Mouse (Mus musculus) small intestine, adult 2 months (tissue): Measurements from ENCODE around the gene Itga8.

Experiments
- CTCF ChIP-seq: fragments of 200-500 bp; IDR thresholded peaks from 2 replicates; pipeline ENCODE4 v1.5.1; 2012; ENCODE audit warnings: low read depth, mild to moderate bottlenecking, control low read depth, inconsistent platforms, low read length, moderate library complexity, mixed read lengths; ENCODE audit not compliant: insufficient replicate concordance, insufficient read length; ENCODE audit errors: extremely low read depth
- POLR2A ChIP-seq: fragments of 200-500 bp; IDR thresholded peaks from 2 replicates; pipeline ENCODE4 v1.6.1; 2012; ENCODE audit warnings: low read depth, mild to moderate bottlenecking, control low read depth, inconsistent platforms, low read length, moderate library complexity

DNA sequence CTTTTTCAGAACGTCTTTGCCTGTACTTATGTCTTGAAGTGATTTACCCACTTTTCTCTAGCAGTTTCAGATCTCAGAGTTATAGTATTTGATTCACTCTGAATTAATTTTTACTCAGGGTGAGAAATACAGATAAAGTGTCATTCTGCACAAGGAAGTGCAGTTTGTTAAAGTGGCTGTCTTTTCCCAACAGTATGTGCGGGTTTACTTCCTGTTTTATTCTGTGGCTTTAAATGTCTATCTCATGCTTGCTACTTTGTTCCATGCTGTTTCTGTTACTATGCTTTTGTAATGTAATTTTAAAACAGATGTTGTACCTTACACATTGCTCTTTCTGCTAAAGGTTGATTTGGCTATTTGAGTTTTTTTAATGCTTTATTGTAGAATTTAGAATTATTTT lies 216.2 kb downstream of the Itga8 start:
- TF ChIP-seq POLR2A (no peak), CTCF (no peak)
